Mouse (Mus musculus): ENCODE data around the gene Palmd.

- no peak for TF ChIP-seq CTCF (conservative IDR thresholded peaks at IDR 0.05; ENCODE audit: insufficient read depth, insufficient read length, low read depth, low read length)
- no peak for TF ChIP-seq POLR2A (IDR thresholded peaks at IDR 0.05; ENCODE audit: low read depth, low read length)
Measured at GRCm38 (mm10) chr3:117007340-117007739, 38.6 kb upstream of the Palmd start.

Measured in kidney, adult 2 months (tissue).